Mouse (Mus musculus): Measurements from ENCODE around the gene Styx.

Gene Styx

DNA sequence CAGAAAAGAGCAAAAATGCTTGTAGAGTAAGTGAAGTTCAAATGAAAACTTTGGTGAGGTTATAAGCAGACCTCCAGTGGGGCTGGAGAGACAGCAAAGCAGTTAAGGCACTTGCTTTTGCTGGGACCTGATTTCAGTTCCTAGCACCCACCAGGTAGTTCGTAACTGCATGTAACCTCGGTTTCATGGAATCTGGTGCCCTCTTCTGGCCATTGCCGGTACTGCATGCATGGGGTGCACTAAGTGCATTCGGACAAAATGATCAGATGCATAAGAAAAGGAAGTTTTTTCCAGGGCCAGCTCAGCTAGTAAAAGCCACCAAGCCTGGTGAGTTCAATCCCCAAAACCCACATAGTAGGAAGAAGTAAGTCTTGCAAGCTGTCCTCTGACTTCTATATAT is 81.1 kb downstream of the Styx start:
- in situ Hi-C loops (cut with MboI; ENCODE audit: unreplicated experiment in 2 of 2): no loop called here

DNA sequence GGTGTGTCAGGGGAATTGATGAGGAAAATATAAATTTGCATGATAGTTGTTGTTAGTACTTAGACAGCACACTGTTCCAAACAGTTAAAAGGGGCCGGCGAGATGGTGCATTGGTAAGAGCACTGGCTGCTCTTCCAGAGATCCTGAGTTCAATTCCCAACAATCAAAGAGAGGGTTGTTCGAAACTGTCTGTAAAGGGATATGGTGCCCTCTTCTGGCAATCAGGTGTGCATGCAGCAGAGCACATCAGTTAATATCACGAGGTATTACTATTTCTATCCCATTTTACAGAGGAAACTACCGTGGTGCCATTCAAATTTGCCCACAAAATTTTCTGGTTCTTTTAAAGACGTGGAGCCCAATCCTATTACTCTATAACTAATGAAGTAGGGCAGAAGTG is 83.3 kb downstream of the Styx start:
- in situ Hi-C loops (cut with MboI; ENCODE audit: unreplicated experiment in 2 of 2): no loop called here

DNA sequence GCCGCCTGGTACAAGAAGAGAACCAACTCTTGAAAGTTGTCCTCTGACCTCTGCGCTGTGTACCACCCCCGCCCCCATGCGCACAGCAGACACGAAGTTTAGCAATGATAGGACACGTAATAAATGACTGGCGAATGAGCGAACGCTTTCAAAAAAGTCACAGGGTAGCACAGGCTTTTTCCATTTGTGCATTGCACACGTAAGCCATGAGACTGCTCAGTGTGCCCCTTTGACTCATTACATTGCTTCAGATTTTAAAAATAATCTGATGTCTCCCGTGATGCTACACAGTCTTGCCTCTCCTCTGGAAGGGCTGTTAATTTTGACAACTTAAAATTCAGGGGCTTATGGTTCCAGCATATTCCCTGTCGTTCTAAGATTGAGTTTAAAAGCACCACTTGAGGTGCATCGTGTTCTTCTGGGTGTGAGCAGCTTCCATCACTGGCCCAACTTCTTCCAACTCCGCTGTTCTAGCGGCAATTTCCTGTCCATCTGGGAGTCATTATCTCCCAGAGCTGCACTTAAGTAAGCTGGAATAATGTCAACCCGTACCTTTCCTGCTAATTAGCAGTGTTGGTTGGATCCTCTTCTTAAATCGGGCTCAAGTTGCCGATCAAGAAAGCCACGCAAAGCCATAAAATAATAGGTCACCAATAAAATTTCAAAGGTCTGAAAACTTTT is 87.5 kb downstream of the Styx start:
- in situ Hi-C loops (cut with MboI; ENCODE audit: unreplicated experiment in 2 of 2): no loop called here

GRCm38 (mm10) chr14:45438931-45439275 is 88.0 kb downstream of the Styx start:
- in situ Hi-C loops (cut with MboI; ENCODE audit: unreplicated experiment in 2 of 2): no loop called here

DNA sequence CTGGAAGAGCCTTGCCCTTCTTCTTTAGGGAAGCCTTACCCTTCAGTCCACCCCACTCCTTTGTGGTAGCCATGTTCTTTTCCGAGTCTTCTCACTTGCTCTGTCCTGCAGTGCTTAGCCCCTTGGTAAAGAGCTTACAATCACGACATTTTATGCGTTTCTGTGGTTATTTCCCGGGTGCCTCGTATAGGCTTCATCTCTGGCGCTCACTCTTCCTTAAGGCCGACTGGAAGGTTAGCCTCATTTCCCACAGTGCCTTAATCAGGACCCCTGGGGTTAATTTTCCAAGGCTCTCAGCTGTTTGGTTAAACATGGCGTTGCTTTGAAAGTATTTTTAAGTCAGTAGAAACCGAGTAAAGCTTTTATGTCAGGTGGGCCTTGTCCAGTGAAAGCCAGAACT is 88.5 kb downstream of the Styx start:
- in situ Hi-C loops (cut with MboI; ENCODE audit: unreplicated experiment in 2 of 2): no loop called here

DNA sequence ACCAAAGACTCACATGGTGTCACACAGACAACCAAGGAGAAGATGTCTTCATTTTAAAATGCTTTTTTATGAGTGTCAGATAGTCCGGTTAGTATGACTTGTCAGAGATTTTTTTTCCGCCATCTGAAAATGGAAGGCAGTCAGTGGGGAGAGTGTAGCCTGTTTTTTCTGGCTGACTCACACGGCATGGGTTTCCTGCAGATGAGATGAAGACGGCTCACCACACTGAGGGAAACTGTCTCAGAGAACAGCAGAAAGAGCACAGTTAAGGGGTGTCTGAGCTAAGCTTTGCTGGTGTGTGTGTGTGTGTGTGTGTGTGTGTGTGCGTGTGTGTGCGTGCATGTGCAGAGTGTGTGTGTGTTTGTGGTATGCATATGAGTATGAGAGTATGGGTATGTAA is 90.4 kb downstream of the Styx start:
- in situ Hi-C loops (cut with MboI; ENCODE audit: unreplicated experiment in 2 of 2): no loop called here

DNA sequence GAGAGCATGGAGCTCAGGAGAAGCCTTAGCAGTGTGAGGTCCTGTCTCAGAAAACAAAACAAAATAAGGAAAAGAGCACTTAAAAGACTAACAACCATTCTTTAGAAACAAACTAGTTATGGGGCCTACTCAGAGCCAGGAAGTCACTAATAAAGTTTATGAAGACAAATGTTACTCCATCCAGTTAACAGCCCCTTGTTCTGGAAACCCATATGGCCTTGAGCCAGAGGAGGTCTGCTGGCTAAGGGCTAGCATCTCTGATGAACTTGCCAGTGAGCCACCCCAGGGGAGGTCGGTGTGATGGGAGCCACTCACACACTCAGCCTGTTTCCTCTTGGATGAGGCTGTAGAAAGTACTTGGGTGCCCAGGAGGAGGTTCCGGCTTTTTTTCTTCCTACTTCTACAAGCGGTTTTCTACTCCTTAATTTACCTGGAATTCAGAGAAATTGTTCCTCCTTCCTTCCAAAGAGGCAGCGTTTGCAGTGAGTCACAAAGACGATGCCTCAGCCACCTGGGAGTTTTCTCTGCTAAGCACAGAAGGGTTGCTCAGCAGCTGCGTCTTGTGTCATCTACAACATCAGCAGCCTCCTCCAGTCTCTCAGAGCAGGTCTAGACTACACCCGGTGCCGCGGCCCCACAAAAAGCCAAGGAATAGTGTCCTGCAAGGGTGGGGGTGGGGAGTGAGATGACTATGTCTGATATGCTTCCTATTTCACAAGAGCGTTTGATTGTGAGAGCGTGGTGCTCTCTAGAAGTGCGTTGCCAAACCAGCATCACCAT is 92.1 kb downstream of the Styx start:
- in situ Hi-C loops (cut with MboI; ENCODE audit: unreplicated experiment in 2 of 2): no loop called here

GRCm38 (mm10) chr14:45444870-45445269 is 94.0 kb downstream of the Styx start:
- in situ Hi-C loops (cut with MboI; ENCODE audit: unreplicated experiment in 2 of 2): no loop called here

DNA sequence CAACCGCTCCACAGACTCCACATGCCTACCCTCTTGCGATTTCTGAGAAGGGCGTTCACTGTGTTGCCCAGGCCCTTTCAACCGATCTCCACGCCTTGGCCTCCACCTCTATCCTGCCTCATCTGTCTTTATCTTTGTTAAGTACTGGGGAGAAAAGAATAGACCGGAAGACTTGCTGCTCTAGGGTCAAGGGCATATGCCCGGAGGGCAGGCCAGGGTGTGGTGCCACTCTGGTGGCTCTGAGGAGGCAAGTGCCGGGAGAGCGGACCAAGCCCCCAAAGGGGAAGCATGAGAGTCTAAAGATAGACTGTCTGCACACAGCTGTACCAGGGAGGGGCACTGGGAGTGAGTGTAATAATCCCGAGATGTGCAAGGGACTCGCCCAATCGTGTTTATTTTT is 94.6 kb downstream of the Styx start:
- in situ Hi-C loops (cut with MboI; ENCODE audit: unreplicated experiment in 2 of 2): no loop called here

DNA sequence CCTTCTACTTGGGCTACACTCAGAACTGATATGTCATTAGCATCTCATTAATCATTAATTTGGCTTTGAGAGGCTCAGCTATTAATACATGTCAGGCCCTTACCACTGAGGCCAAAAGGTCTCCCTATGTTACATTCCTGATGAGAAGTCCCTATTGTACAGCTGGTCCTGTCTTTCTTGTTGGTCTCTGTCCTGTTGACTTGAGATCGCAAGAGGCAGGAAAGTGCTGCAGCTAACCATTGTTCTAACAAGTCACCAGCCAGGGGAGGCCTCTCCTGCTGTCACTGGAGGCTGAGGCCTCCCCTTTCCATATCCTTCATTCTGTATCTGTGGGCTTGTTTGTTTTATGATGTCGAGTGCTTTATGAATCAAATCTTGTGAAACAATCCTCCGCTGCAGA is 95.9 kb downstream of the Styx start:
- in situ Hi-C loops (cut with MboI; ENCODE audit: unreplicated experiment in 2 of 2): no loop called here

DNA sequence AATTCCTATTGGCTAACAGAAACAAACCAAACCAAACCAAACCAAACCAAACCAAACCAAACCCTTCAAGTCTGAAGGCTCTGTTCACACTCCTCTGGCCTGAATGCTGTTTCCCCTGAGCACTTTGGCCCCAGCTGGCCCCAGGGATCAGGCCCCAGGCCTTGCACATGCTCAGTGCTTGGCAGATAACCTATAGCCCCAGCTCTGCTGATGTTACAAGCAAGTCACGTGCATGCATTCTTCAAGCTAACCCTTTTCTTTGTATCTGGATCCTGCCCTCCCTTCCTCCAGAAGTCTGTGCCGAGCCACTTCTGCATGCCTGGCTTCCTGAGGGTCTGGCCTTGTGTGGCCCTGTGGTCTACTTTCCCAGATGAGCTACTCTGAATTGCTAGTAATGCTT is 100.2 kb downstream of the Styx start:
- in situ Hi-C loops (cut with MboI; ENCODE audit: unreplicated experiment in 2 of 2): no loop called here

- in situ Hi-C loops (cut with MboI; ENCODE audit: unreplicated experiment in 2 of 2): no loop called here
Observed at GRCm38 (mm10) chr14:45452148-45452547, 101.3 kb downstream of the Styx start.

- in situ Hi-C loops (cut with MboI; ENCODE audit: unreplicated experiment in 2 of 2): no loop called here
Observed at GRCm38 (mm10) chr14:45452861-45453512, 102.1 kb downstream of the Styx start.

DNA sequence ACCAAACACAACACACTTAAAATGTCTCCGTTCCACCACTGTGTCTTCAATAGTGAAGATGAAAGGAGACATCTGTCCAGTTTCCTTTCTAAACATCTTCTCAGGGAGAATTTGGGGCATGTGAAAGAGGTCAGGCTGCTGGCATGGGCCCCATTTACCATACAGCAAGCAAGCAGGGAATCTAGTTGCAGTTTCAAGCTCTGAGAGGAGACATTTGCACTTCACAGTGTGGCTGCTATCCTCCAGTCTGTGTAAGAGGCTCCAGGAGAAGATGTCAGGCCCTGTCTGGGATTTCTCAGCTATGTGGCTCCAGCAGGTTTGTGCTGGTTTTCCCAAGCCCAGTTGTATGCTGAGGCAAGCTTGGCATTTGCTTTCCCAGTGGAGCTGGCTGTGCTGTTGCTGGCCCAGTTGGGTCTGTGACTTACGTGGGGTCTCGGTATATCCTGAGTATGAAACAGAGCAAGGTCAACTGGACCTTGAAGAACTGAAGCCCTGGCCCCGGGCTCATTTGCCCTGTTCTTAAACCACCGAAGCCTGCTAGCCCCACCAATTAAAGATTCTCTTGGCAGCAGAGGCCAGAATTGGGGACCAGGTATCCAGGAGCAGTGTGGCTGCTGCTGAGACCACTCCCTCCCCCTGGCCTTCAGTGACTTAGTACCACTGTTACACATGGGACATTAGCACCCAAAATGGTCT is 102.8 kb downstream of the Styx start:
- in situ Hi-C loops (cut with MboI; ENCODE audit: unreplicated experiment in 2 of 2): no loop called here

- in situ Hi-C loops (cut with MboI; ENCODE audit: unreplicated experiment in 2 of 2): no loop called here
Observed at GRCm38 (mm10) chr14:45455651-45456501, 105.0 kb downstream of the Styx start.

DNA sequence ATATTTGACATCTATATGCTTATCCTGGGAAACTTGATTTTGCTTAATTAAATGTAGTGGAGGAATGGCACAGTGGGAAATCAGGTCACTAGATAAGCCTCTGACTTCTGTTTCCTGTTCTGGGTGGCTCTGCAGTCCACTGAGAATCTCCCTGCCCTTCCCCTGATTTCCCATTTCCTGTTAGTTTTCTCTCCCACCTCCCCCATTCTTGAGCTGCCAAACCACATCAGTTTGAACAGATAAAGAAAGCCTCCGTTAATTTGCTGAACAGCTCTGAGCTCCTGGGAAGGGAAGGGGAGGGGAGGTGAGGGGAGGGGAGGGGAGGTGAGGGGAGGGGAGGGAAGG is 105.6 kb downstream of the Styx start:
- in situ Hi-C loops (cut with MboI; ENCODE audit: unreplicated experiment in 2 of 2): no loop called here

GRCm38 (mm10) chr14:45457003-45457402 is 106.1 kb downstream of the Styx start:
- in situ Hi-C loops (cut with MboI; ENCODE audit: unreplicated experiment in 2 of 2): no loop called here

- in situ Hi-C loops (cut with MboI; ENCODE audit: unreplicated experiment in 2 of 2): no loop called here
Observed at GRCm38 (mm10) chr14:45459877-45460276, 109.0 kb downstream of the Styx start.

- in situ Hi-C loops (cut with MboI; ENCODE audit: unreplicated experiment in 2 of 2): no loop called here
Observed at GRCm38 (mm10) chr14:45460491-45460890, 109.6 kb downstream of the Styx start.

DNA sequence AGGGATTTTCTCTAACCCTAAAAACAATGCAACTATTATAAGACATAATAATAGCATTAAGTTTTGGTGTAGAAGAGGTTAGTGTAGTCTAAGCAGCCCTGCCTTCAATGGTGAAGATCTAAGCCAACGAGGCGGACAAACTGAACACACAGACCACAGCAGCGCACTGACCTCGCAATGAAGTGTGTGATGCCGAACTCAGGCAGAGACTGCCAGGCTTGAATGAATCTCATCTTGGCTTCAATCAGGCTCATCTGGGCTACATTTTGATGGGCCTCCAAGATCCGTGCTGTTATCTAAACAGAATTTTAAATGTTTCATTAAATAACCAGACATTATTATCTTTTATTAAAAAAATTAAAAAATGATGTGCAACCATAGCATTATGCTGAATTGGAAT is 111.1 kb downstream of the Styx start:
- in situ Hi-C loops (cut with MboI; ENCODE audit: unreplicated experiment in 2 of 2): no loop called here

DNA sequence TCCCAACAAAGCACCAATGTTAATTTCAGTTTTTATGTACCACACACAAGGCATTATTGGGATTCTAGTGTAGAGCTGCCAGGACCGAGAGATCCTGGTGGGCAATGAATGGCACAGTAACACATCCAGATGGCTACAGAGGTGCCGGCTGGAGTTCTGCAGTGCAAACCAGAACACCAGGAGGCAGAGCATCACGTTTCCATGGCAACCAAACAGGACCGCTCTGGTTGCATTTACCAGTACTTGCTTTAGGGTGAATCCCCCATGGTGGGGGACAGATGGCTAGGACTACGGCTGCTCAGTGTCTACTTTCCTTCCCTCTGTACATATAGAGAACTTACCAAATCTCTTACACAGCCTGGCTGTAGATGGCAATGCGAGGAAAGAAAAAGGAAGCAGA is 111.5 kb downstream of the Styx start:
- in situ Hi-C loops (cut with MboI; ENCODE audit: unreplicated experiment in 2 of 2): no loop called here
